Mouse (Mus musculus): ENCODE measurements at regions not wholly inside any gene's neighbourhood (a gene's known extent, or its start where the extent isn't known, plus 50 kb on each side); places are given as distances from the start of the nearest gene placed in this dataset.

DNA sequence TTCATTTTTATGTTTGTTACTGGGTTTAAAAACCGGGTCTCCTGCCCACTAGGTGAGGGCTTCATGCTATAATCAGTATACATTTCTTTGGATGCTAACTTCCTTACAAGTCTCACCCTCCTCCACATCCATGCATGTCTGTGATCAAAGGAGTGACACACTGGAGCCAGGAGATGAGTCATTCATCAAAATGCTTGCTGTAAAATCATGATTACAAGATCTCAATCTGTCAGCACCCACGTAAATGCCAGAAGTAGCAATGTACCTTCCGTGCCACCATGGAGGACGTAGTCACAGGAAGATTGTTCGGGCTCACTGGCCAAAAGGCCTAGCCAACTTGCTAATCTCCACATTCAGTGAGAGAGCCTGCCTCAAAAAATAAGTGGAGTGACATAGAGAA, 431.2 kb upstream of the Gria1 start:
- TF ChIP-seq CTCF (IDR thresholded peaks at IDR 0.05; ENCODE audit: borderline replicate concordance, insufficient read depth, low read depth, low read length) (no peak), POLR2A (IDR thresholded peaks at IDR 0.05; ENCODE audit: borderline replicate concordance, insufficient read depth, low read length) (no peak)
